Mouse (Mus musculus) gastrocnemius, postnatal 25 days (tissue): ENCODE results near the gene Fbxo40. TPM values are rescaled to one million over a fixed set of nuclear protein-coding genes. Genes with fewer than 3 reads are reported as not detected.

Experiments used
- DNase-seq: peaks from one replicate; pipeline ENCODE4 v3.0.0; 2022
- total RNA-seq, 2 experiments: library from RNA; stranded (reverse); gene quantifications; 1 replicate in 1 of 2; 2 replicates in 1 of 2; pipeline ENCODE4 v1.2.3; 2021

Gene Fbxo40
- total RNA-seq, 2 experiments from 2014 or later, result 214 to 223 TPM

GRCm38 (mm10) chr16:36947646-36948197 is 42.5 kb downstream of the Fbxo40 start:
- DNase-seq, result no peak

- DNase-seq, result no peak
These were observed 43.7 kb downstream of the Fbxo40 start for GRCm38 (mm10) chr16:36946459-36947159.

GRCm38 (mm10) chr16:36944895-36945424 is 45.3 kb downstream of the Fbxo40 start:
- DNase-seq, result peak; percentile 85

GRCm38 (mm10) chr16:36943591-36943990 is 46.7 kb downstream of the Fbxo40 start:
- no peak for DNase-seq

GRCm38 (mm10) chr16:36941895-36942294 is 48.4 kb downstream of the Fbxo40 start:
- DNase-seq, result no peak

- DNase-seq, result no peak
These were observed 49.0 kb downstream of the Fbxo40 start for GRCm38 (mm10) chr16:36941137-36941727.

GRCm38 (mm10) chr16:36935814-36936213 is 54.5 kb downstream of the Fbxo40 start:
- DNase-seq, result no peak

GRCm38 (mm10) chr16:36934841-36935620 is 55.2 kb downstream of the Fbxo40 start, which contains the start of gene Hcls1:
TSS of gene Hcls1 (plus strand) at chr16:36934983.
- peak; percentile 41 for DNase-seq

- no peak for DNase-seq
These were observed 56.0 kb downstream of the Fbxo40 start for GRCm38 (mm10) chr16:36934131-36934840.

- no peak for DNase-seq
These were observed 57.7 kb downstream of the Fbxo40 start for GRCm38 (mm10) chr16:36932546-36932945.

GRCm38 (mm10) chr16:36931976-36932375 is 58.3 kb downstream of the Fbxo40 start:
- DNase-seq, result no peak

- DNase-seq, result no peak
These were observed 58.9 kb downstream of the Fbxo40 start for GRCm38 (mm10) chr16:36931381-36931780.

GRCm38 (mm10) chr16:36930231-36931136 is 59.8 kb downstream of the Fbxo40 start:
- DNase-seq, result no peak

GRCm38 (mm10) chr16:36929216-36929615 is 61.1 kb downstream of the Fbxo40 start:
- no peak for DNase-seq

GRCm38 (mm10) chr16:36928106-36928500 is 62.2 kb downstream of the Fbxo40 start:
- no peak for DNase-seq

- no peak for DNase-seq
These were observed 62.7 kb downstream of the Fbxo40 start for GRCm38 (mm10) chr16:36927495-36928105.

GRCm38 (mm10) chr16:36926514-36927447 is 63.5 kb downstream of the Fbxo40 start:
- no peak for DNase-seq

GRCm38 (mm10) chr16:36925797-36926196 is 64.5 kb downstream of the Fbxo40 start:
- no peak for DNase-seq

GRCm38 (mm10) chr16:36925351-36925750 is 64.9 kb downstream of the Fbxo40 start:
- DNase-seq, result no peak
